Mouse (Mus musculus) layer of hippocampus, adult 18-20 months (tissue): ENCODE measurements around the gene Fam185a. TPM values are rescaled to one million over a fixed set of nuclear protein-coding genes. Genes with fewer than 3 reads are reported as not detected.

Experiments used
- total RNA-seq, 2 experiments: library from RNA; stranded (reverse); gene quantifications; 2 replicates each; pipeline ENCODE4 v1.2.3; 2021

Gene Fam185a
- total RNA-seq, 2 experiments from 2014 or later = 12.7 to 14.1 TPM

Other genes starting within 250 kb of the Fam185a start
- gene Gsap, start 238.7 kb upstream of the Fam185a start, total RNA-seq = 1 to 10 TPM; 6.3 to 6.5 TPM
- 1 to 10 TPM; 1.9 to 2.0 TPM for gene Fgl2, start 52.3 kb upstream of the Fam185a start, total RNA-seq
- gene Ccdc146, start 281 bp upstream of the Fam185a start, total RNA-seq = under 1 TPM; 0.48 to 0.69 TPM
- gene Lrrc17, start 118.6 kb downstream of the Fam185a start, total RNA-seq = under 1 TPM; 0.15 to 0.20 TPM
- gene Fbxl13, start 220.7 kb downstream of the Fam185a start, total RNA-seq = under 1 TPM in 1 of 2 experiments, not detected in 1; 0.35 TPM
- 10 to 100 TPM; 21.4 to 22.3 TPM for gene Armc10, start 220.9 kb downstream of the Fam185a start, total RNA-seq